Mouse (Mus musculus): Measurements from ENCODE around the gene Comtd1.

The Comtd1 gene

DNA sequence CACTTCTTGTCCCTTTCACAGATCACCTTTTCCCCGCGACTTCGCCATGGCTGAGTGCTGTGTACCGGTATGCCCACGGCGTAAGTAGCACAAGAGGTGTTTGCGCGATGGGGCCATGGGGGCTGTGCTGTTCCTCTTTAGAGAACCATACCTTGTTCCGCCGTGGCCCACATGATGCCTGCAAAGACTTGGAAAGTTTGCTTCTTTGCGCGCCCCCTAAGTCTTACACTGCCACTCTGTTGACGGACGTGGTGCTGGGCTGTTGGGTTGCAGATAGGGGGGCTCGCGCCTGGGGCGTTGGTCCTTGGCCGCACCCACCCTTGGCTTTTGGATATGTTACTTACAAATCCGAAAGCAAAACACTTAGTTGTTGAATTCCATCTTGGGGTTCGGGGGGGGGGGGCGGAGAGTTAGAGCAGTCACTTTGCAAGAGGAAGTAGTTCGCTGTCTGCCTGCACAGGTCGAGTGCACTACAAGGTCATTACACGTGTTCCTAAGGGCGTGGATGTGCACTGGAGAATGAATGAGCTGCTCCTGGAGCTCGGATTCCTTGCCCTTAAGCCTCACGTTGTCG, 16.9 kb downstream of the Comtd1 start:
- no peak for DNase-seq

DNA sequence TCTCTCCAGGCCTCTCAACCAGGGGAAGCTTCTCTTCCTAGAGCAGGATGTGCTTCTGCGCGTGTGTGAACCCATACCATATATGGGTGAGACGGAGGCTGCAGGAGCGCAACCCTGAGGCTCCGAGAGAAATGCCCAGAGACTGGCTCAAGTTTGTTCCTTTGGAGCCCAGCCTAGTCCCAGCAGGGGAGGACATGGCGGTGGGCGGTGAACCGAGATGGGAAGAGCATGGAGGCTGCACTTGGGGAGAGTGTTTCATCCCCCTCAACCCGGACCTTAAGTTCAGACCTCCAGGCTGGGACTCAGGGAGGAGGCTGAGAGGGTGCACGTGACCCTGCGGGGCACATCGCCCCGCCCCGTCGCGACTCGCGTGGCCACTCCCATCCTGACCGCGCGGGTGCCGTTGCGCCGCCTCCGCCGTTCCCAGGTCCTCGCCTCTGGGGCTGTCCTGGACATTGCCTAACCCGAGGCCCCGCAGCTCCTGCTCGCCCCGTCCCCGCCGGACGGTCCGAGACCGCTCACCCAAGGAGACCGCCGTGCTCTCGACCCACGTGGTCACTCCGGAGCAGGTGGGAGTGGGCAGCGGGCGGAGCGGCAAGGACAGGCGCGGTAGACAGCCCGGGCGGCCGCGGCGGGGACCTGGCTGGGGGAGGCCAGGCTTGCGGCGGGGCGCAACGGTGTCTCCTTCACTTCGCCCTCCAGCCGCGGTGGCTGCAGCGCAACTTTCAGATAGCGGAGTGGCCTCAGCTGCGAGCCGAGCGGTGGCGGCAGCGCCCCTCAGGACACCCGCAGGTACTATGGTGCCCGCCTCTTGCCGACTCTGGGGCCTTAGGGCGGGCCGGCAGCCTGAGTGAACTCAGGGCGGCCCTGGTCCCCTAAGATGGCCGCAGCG, 17.7 kb downstream of the Comtd1 start:
- DNase-seq, result peak; percentile 96 to 98

DNA sequence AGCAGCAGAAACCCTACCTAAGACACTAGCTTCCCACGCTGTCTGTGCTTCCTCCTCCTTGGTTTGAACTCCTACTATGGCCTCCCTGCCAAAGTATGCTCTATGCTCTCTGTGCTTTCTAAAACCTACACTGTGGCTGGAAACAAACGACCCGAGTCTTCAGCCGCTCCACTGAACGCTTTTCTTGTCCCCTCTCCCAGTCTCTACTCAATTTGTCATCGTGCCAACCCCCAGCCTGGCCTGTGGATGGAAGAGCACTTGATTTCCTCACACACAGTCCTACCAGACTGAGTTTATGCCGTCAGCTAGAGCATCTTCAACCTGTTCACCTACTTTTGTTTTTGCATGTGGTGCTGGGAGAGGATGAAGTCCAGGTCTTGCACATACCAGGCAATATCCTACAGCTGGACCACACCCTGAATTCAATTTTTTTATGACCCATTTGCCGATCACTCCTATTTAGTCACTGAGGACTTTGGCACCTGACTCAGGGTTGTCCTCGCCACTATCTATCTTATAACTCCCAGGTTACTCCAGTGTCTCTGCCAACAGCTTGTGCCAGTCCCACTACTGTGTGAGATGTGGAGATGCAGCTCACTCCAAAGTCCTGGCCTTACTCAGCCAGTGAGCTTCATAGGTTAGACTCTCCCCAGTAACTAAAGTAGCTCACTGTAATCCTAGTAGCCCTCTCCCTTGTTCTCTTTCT, 22.8 kb downstream of the Comtd1 start:
- peak; percentile 43 to 71 for DNase-seq

DNA sequence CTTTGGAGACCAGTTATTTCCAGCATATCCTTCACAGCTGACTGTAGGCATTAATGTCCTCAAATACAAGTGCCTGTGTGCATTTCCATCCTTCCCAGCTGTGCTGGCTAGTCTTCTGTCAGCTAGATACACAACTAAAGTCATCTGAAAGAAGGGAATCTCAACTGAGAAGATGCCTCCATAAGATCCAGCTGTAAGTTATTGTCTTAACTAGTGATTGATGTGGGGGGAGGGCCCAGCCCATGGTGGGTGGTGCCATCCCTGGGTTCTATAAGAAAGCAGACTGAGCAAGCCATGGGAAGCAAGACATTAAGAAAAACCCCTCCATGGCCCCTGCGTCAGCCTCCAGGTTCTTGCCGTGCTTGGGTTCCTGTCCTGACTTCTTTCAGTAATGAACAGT, 23.8 kb downstream of the Comtd1 start, which contains the start of gene Vdac2:
Gene Vdac2, plus strand, starts transcription at position 301 of the 400 bp plus-strand sequence.
- no peak for DNase-seq

DNA sequence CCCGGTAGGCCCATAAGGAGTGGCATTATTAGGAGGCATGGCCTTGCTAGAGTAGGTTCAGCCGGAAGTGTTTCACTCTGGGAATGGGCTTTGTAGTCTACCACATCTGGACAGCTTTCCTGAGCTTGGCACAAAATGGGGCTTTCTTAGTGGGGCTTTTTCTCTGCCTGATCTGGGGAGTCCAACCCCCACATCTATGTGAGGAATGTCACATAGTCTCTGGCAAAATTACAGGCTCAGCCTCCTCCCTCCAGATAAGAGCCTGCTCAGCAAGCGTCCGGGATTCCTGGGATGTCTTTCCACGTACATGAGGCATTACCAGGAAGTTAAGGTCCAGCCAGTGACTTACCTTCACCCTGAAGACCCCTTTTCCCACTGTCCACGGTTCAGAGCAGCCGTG, 24.9 kb downstream of the Comtd1 start:
- no peak for DNase-seq

DNA sequence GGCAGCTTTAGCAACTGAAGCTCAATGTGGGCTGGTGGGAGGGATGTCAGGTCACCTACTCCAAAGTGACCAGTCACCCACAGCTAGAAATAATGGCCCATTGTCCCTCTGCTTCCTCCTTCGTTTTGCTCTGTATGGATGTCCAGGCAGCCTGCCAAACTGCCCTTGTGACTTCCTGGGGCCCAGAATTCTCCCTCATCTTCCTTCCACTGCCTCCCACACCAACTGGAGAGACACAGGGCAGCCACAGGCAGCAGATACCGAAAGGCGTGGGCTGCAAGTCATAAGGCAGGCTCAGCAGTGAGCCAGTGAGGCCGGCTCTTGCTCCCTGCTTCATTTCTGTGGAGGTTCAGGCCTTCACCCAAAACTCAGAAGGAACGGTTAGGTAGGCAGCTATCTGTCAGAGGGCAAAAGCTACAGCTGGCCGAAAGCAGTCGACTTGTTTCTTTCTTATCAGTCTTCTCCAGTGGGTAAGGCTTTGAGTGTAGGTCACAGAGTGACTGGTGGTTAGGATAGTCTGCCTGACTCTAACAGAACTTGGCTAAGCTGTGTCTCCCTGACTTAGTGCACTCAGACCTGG, 25.9 kb downstream of the Comtd1 start:
- DNase-seq, result peak; percentile 53 to 76

DNA sequence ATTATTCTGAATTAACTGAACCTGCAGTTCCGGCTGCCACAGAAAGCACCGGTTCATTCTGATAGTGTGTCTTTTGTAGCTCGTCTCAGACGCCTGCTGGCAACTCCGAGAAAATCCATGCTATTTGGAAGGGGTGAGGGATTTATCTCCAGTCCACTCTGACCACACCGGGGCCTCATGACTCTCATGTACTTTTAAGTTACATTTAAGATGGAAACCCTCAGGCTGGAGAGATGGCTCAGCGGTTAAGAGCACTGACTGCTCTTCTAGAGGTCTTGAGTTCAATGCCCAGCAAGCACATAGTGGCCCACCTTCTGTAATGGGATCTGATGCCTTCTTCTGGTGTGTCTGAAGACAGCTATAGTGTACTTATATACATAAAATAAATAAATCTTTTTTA, 26.5 kb downstream of the Comtd1 start:
- DNase-seq, result no peak

DNA sequence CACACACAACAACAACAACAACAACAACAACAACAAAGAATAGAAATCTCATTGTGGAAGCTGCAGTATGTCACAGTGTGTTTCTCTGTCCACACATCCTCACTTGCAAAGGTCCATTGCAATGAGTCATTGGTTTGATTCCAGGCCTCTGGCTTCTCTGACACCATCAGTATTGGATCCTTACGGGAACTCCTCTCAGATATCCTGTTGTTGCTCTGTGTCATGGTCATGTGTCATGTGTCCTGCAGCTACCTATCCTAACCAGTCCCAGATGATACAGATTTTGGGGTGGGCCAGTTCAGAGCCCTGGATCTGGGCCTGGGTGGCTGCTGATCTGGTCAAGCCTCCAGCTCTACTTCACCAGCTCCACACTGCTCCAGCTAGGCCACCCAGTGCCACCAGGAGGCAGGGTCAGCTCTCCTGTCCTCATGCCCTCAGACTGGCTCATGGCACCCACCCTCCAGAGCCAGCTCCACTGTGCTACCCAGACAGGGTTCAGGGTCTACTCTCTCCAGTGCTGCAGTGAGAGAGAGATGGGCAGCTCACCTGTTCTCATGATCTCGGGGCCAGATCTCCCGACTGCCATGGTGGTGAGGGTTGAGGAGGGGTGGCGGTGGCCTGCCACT, 27.8 kb downstream of the Comtd1 start:
- no peak for DNase-seq

DNA sequence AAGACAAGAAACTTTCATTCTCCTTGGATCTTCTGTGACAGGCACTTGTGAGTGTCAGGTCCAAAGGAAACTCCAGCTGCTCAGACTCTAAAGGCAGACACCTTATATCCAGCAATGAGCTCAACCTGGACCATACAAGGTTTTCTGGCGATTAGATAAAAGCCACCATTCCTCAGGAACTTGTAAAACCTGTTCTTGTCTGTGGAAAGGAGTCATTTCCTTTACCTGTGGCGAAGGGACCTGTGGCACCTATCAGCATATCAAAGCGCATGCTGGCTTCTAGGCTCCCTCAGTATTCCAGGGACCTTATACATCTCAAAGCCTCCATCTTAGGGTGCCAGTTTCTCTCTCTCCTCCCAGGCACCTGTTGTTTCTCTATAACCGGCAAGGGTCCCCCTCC, 31.3 kb downstream of the Comtd1 start:
- DNase-seq, result no peak

DNA sequence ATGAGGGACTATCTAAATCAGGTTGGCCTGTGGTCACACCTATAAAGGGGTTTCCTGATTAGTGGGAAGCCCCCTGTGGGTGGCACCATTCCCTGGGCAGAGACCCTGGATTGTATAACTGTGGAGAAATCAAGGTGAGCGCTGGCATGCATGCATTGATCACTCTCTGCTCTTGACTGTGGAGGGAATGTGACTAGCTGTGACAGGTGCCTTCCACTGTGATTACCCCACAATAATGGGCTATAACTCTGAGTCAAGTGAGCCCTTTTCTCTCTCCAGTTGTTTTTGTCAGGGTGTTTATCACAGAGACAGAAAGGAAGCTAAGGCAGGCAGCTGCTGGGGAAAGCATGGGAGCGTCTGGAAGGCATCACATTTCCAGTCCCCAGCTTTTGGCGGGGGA, 32.5 kb downstream of the Comtd1 start:
- DNase-seq, result no peak

DNA sequence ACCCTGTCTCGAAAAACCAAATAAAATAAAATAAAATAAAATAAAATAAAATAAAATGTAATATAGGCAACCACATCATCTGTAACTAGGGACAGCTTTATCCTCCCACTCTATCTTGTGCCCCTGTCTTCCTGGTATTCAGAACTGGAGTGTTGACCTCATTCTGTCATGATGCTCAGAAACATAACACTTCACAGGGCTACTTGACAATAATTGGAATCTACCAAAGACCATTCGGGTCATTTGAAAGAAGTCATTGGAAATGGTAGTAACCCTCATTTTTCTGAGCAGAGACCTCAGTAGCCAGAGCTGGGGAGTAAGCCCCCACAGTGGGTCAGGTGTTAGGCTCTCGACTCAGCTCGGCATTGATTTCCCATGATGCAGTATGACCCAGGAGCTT, 34.2 kb downstream of the Comtd1 start:
- no peak for DNase-seq

DNA sequence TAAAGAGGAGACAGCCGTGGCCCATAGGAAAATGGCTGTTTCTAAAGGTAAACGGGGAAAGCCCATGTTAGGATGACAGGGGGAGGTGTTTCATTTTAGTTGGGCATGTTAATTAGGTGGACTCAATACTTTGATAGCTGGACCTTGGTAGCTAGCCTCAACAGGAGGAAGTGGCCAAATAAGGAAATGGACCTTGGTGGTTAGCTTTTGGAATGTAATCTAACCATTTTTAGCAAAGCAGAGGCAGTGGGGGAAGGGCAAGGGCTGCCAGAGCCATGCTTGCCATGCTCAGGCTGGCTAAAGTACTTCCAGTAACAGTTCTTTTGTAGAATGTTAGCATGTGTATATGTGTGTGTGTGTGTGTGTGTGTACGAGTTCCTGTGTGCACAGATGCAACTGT, 34.9 kb downstream of the Comtd1 start:
- DNase-seq, result no peak

DNA sequence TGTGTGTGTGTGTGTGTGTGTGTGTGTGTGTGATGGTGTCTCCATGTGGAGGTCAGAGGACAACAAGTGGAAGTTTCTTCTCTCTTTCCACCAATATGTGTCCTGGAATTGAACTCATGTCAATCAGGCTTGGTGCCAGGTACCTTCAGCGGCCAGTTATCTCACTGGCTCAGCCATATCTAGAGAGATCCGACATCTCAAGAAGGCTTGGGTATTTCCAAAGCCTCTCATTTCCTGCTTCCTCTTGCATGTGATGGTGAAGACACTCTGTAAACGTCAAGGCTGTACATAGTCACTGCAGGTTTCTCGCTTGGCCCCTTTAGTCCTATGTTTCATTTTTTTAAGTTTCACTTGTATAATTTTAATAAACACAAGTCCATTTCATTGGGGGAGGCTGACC, 35.6 kb downstream of the Comtd1 start:
- DNase-seq, result no peak

DNA sequence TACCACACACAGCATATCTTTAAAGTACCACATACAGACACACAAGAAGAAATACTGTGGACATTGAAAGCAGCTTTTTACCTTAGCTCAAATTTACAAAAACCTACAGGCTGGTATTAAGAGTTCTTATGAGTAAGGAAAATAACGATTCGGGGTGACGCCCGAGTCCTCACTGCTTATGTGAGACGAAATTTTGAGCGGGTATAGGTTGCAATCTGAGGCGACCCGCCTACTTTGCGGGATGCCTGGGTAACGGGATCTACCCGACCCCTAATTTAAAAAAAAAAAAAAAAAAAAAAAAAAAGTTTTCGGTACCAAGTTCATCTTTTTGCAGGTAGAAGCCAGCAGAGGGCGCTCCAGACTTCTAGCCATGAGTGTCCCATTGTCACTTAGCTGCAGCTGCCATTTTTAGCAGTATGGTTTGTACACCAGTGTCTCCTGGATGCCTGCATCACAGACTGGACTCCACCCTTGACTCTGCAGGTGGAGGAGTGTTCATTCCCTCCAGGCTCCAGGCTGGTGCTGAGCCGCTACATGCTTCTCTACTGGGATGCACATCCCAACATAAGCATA, 36.1 kb downstream of the Comtd1 start:
- DNase-seq, result peak; percentile 63 to 70

DNA sequence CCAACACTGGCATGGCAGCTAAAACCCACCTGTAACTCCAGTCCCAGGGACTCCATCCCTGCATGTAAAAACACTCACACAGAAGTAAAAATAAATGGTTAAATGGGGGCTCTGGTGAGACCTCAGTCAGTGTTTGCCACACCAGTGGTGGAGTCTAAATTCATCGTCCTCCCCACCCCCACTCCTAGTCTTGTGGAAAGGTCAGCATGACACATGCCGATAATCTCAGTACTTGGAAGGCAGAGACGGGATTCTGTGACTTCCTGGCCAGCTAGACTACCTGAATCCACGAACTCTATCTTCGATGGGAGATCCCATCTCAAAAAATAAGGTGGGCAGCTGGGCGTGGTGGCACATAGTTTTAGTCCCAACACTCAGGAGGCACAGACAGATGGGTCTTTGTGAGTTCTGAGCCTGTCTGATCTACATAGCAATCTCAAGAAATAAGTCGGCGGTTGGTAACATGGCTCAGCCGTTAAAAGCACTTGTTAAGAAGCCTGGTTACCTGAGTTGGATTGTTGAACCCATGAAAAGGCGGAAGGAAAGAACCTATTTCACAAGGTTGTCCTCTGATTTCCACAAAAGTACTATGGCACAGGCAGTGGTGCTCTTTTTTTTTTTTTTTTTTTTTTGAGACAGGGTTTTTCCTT, 36.9 kb downstream of the Comtd1 start:
- no peak for DNase-seq

DNA sequence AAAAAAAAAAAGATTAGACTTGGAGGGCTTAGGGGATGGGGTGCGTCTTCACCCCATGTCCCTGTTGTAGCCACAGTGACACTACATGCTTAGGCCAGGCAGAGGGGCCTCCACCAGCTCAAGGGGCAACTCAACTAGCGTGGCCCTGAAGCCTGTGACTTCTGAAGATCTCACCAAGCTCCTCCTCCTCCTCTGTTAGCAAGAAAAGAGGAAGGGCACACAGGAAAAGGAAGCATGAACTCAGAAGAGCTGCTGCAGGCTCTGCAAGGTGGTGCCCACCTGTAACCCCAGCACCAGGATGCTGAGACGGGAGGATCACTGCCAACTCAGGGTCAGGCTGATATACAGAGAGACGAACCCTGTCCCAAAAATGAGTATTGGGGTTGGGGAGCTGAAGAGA, 37.5 kb downstream of the Comtd1 start:
- DNase-seq, result no peak

DNA sequence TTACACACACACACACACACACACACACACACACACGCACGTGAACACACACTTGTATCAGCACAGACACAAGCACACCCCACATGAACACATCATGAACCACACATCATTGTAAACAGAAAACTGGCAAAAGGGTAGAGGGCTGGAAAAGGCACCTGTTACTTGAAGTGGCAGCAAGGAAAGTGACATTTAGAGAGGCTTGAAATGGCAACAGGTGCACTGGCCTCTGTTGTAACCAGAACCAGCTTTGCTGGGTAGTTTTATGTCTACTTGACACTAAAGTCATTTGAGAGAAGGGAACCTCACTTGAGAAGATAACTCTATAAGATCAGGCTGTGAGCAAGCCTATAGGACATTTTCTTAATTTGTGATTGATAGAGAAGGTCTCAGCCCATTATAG, 39.4 kb downstream of the Comtd1 start:
- DNase-seq, result no peak

DNA sequence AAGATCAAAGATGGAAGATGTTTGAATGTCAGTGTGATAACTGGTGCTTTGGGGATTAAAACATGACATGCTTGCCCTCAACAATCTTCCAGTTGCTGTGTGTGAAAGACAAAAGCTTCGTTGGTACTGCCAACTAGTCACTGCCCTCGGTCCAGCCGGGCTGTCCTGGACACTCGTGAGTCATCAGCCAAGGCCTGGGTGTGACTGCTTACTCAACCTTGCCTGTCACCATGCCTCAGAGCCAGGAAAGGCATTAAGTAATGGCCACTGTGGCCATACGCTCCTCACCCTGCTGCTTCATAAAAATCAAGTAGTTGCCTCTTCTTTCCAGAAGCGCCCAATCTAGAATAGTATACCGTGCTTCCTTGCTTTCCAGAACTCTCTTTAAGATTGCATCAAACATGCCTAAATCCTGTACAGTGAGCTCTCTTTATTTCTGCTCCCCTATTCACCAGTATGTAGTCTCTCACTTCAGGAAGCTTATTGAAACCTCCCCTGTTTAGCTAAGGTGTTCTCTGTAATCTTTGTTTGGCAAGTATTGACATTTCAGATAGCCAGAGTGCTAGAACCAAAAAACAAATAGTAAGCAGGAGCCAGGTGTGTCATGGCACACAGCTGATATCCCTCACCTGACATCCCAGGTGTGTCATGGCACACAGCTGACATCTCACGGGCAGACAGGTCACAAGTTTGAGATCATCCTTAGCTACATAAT, 40.4 kb downstream of the Comtd1 start:
- DNase-seq, result no peak

DNA sequence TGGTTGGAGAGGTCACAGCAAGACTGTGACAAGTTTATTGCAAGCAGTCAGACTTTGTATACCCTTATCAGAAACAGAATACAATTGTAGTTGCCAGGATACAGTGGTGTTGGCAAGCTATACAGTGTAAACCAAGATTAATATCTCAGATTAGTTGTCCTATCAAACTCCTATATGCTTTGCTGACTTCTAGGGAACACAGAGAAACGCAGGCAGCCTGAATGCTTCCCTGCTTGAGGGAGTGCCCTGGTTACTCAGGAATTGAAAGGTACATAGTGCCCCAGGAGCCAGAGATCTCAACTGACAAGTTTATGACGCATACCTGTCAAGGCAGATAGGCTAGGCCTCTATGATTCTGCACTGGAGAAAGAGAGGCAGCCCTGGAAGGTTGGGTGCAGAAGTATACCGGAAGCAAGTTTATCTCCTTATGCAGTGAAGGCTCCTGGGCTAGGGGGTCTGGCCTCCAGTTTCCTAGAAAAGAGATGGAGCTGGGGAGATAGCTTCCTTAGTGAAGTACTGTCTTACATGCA, 42.1 kb downstream of the Comtd1 start:
- no peak for DNase-seq

DNA sequence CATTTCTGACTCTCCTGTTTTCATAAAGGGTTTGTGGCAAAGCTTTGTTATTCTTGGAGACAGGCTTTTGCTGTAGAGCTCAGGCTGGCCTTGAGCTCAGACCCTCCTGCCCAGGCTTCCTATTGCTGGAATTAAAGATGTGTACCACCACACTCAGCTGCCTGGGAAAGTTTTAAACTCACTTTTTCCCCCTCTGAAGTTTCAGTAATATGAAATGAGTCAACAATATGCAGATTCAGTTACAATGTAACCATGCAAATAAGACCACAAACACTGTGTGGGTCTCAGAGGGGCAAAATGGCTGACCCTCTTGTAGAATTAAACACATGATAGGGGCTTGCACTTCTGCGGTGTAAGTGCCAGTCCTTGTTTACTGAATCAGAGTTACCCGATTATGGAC, 42.6 kb downstream of the Comtd1 start:
- no peak for DNase-seq

DNA sequence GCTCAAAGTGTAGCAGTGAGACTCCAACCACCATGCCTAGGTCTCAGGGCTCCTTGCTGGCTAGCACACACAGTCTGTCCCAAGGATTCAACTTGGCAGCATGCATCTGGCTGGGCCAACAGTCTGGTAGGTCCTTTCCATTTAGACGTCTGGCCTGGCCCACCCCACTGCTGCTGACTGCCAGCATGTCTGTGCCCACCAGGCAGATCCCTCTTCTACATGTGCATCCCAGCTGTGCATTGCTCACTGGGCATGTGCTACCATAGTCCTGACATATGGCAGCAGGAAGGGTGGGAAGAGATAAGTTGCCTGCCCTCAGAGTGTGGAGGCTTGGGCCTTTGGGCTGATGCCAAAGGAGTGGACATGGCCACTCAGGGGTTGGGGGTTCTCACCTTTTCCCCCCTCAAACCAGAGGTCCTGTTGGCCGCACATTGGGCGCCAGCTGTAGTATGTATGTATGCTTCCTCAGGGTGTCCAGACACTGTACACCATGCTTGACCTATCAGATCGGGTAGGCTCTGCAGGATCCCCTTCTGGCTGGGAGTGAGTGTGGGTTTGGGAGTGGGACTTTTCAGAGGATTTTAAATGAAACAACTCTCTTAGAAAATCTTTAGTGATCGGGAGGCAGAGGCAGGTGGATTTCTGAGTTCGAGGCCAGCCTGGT, 46.1 kb downstream of the Comtd1 start:
- peak; percentile 22 to 45 for DNase-seq

Data from cerebellum, postnatal 14 days (tissue).